Mouse (Mus musculus) A20 (cell line): ENCODE data around the gene Pcolce.
"Not testable (repeated sequence)": the region's sequence is repeated elsewhere in the genome, so short reads cannot be mapped to it uniquely, and the experiment has no call there.

Source experiments
- DNase-seq: peaks from one replicate; pipeline ENCODE4 v3.0.0-alpha.2; 2011; ENCODE audit warnings: low read depth, low spot score

Pcolce gene

DNA sequence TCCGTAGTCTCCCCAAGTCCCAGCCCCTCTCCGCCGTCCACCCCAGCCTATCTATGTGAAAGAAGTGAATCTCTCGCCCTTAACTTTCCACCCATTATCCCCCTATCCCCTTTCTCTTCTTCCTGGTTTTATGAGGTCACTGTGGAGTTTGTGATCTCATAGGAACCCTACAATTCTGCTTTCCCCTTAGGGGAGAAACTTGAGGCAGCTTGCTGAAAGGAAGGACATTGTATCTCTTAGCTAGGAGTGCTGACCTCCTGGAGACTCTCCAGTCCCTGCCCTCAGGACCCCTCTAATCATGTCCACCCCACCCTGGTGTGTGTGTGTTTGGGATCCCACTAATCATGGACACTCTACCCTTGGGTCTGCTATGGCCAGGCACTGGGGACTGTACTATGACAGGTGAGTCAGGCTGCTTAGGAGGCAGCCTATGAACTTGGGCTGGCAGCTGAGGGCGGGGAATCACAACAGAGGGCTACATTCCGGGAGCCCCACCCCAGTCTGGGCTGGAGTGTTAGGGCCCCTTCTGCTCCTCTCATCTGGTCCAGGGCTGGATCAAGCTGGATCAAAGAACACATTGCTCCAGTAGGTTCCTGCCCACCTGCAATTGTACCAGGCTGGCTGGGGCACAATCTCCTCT lies 16.4 kb upstream of the Pcolce start:
- DNase-seq = peak; percentile 73

- peak; percentile 92 for DNase-seq
Measured at GRCm38 (mm10) chr5:137629306-137629721, 15.7 kb upstream of the Pcolce start.

- peak; percentile 100 for DNase-seq
Measured at GRCm38 (mm10) chr5:137628498-137629305, 15.1 kb upstream of the Pcolce start, which contains the start of the genes Fbxo24, Lrch4 and Gm20605. Gene Fbxo24 (minus strand): TSS chr5:137629002. Gene Lrch4 (plus strand): TSS chr5:137629121. Gene Gm20605 (plus strand): TSS chr5:137629175.

GRCm38 (mm10) chr5:137627991-137628390 lies 14.4 kb upstream of the Pcolce start:
- no peak for DNase-seq

GRCm38 (mm10) chr5:137623937-137624530 lies 10.4 kb upstream of the Pcolce start:
- DNase-seq = no peak

GRCm38 (mm10) chr5:137615347-137615746 lies 1.8 kb upstream of the Pcolce start:
- no peak for DNase-seq

DNA sequence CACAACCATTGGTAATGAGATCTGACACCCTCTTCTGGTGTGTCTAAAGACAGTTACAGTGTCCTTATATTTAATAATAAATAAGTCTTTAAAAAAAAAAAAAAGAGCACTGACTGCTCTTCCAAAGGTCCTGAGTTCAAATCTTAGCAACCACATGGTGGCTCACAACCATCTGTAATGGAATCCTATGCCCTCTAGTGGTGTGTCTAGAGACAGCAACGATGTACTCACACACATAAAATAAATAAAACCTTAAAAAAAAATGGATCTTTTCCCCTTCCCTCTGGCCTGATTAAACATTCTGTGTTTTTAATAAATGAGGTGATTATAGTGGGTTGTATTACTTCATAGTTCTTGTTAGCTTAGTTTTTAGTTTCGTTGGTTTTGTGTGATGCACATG lies 1.3 kb upstream of the Pcolce start:
- DNase-seq = not testable (repeated sequence)

- DNase-seq = no peak
Measured at GRCm38 (mm10) chr5:137613076-137613475, 508 bp downstream of the Pcolce start.

DNA sequence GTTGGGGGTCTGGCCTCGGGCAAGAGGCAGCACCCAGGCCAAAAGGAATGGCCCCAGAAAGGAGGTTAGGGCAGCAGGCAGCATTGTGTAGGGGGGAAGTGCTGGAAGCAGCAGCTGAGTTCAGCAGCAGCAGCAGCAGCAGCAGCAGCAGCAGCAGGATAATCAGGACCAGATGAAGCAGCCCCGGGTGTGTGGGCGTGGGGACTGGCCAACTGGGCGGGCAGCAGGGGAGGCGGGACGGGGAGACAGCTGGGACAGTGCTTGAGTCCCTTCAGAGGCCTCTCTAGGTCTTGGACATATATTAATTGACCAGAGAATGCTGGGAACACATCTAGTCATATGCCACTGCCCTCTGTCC lies 2.4 kb downstream of the Pcolce start:
- DNase-seq = no peak

GRCm38 (mm10) chr5:137610548-137611244 lies 2.9 kb downstream of the Pcolce start:
- no peak for DNase-seq

DNA sequence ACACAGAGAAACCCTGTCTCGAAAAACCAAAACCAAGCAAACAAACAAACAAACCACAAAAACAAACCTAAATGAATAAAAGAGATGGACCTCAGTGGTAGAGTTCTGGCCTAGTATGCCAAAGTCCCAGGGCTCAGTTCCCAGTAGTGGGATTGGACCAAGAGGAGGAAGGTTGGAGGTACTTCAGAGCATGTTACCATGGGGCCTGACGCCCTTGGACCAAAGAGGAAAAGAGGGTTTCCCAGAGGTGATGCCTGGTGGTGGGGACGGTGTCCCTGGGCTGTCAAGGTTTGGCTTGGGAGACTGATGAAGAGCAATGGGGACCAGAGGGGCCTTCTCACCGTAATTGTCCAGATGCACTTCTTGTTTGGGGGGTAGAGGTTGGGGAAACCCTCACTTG lies 3.5 kb downstream of the Pcolce start:
- no peak for DNase-seq

DNA sequence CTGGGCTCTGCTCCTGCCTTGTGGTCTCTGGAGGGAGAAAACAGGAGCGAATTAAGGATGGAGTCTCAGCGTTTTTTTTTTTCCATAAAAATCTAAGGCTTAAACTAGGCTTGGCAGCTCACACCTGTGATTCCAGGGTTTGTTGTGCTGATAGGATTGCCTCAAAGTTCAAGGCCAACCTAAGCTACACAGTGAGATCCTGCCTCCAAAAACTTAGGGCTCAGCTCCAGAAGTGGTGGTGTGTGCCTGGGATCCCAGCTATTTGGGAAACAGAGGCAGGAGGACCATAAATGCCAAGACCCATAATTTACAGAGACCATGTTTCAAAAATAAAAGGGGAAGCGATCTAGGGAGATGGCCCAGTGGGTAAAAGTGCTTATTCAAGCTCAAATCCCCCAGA lies 4.3 kb downstream of the Pcolce start:
- no peak for DNase-seq

GRCm38 (mm10) chr5:137608654-137609190 lies 4.9 kb downstream of the Pcolce start:
- no peak for DNase-seq

- DNase-seq = no peak
Measured at GRCm38 (mm10) chr5:137607860-137608653, 5.5 kb downstream of the Pcolce start.

- no peak for DNase-seq
Measured at GRCm38 (mm10) chr5:137601365-137601729, 12.2 kb downstream of the Pcolce start.

GRCm38 (mm10) chr5:137600619-137601364 lies 12.8 kb downstream of the Pcolce start, which contains the start of gene Mospd3:
Gene Mospd3 (minus strand): TSS chr5:137601058.
- DNase-seq = peak; percentile 99

DNA sequence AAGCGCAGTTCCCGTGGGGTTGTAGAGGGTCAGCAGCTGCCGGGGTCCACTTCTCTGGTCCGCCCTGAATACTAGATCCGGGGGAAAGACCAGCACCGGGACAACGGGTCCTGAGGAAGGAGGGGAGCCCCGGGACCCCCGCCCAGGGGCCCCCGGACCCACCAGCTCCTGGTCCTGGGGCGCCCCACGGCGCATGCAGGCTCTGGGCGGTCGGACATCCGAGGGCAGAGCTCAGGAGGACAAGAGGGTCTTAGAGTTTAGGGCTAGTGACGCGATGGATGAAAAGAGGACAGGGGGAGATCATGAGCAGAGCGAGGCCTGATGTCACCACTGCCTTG lies 13.3 kb downstream of the Pcolce start:
- no peak for DNase-seq

- DNase-seq = no peak
Measured at GRCm38 (mm10) chr5:137599600-137599999, 14.0 kb downstream of the Pcolce start.

GRCm38 (mm10) chr5:137598100-137598826 lies 15.3 kb downstream of the Pcolce start:
- no peak for DNase-seq

GRCm38 (mm10) chr5:137597625-137598024 lies 16.0 kb downstream of the Pcolce start:
- peak; percentile 72 for DNase-seq
